Mouse (Mus musculus) olfactory bulb, adult 2 months (tissue): ENCODE results near the gene Klf13. TPM values are rescaled to one million over a fixed set of nuclear protein-coding genes. Genes with fewer than 3 reads are reported as not detected.

ENCODE experiments used
- H3K27ac ChIP-seq: fragments of 200-500 bp; 2 replicates; pipeline ENCODE4 v1.5.1; 2012; ENCODE audit warnings: low read depth, low read length; ENCODE audit not compliant: insufficient read depth
- H3K4me1 ChIP-seq: fragments of 200-500 bp; 2 replicates; pipeline ENCODE4 v1.6.1; 2012; ENCODE audit warnings: low read length; ENCODE audit not compliant: control insufficient read depth, insufficient read depth
- H3K4me3 ChIP-seq: fragments of 200-500 bp; 2 replicates; pipeline ENCODE4 v1.5.1; 2012; ENCODE audit warnings: mild to moderate bottlenecking, low read depth, low read length, moderate library complexity; ENCODE audit not compliant: insufficient read depth
- CTCF ChIP-seq: fragments of 200-500 bp; IDR thresholded peaks from 2 replicates; pipeline ENCODE4 v1.5.1; 2012; ENCODE audit warnings: low read depth, mild to moderate bottlenecking, low read length, moderate library complexity; ENCODE audit not compliant: insufficient read depth
- POLR2A ChIP-seq: fragments of 200-500 bp; IDR thresholded peaks from 2 replicates; pipeline ENCODE4 v1.6.1; 2012; ENCODE audit warnings: mild to moderate bottlenecking, low read depth, low read length, moderate library complexity; ENCODE audit not compliant: insufficient read depth
- WGBS: fragments of 180-500 bp; shearing (Covaris S2); methylation state at CpG from one replicate; pipeline ENCODE4 v1.1.7; 2018; 5-methylcytosine and 5-hydroxymethylcytosine counted together
- polyA plus RNA-seq: library from polyadenylated mRNA; stranded (reverse); fragments of >200 nt; gene quantifications from 2 replicates; pipeline ENCODE4 v1.2.4, GENCODE M21; 2012; ENCODE audit warnings: low replicate concordance; ENCODE audit not compliant: missing spikeins, insufficient read depth, insufficient read length

The Klf13 gene
- polyA plus RNA-seq, 1 experiment: 47.4 TPM

DNA sequence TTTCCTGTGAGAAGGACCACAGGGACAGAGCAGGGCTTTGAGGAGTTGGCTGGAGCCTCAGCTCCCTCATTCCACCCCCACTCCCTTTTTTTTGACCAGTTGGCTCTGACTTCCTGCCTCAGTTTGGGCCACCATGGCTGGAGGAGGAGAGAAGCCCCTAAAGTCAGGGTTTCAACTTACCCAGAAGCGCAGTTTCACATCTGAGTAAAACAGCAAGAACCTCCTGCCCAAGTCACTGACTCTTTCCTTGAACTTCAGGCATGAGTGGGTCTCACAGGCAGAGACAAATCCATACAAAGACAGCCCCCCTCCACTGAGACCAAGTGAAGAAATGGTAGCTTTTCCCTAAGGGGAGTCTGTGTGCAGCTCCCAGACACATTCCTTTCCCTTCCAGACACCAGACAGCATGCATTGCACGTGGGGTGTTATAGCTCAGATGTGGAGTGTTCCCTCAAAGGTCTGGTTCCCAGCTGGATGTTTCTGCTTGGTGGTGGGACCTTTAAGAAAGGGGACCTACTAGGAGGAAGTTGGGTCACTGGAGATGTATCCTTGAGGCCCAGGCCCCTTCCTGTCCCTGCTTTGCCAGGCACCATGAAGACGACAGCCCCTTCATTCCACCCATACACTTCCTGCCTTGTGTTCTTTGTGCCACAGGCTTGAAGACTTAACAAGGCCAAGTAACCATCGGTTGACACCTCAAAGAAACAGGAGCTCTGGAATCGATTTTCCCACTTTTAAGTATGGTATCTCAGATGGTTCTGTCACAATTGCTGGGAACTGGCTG is 27.1 kb upstream of the Klf13 start:
- Histone ChIP-seq H3K27ac (no peak overlapping the region), H3K4me1 (no peaks in the 10 kb centered on the region), H3K4me3 (no peak overlapping the region)
- TF ChIP-seq POLR2A (no peak), CTCF (no peak)
- WGBS: 87% methylated on average over 5 of the region's 5 CpGs

DNA sequence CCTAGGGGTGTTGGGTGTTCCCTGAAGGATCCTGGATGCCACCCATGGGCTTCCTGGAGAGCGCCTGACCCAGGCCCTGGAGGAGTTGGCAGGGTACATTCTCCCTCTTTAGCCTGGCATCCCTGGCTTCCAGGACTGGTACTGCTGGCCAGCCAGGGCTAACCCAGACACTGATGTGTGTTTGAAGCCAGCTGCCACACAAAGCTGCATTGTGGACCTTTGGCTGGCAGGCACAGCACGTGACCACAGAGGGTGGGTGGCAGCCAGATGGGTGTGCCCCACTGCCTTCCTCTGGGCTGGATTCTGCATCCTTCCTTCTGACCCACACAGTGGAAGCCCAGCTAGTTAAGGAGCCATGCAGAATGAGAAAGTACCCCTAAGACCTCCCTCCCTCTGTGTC is 26.4 kb upstream of the Klf13 start:
- Histone ChIP-seq H3K4me1 (no peaks in the 10 kb centered on the region), H3K27ac (no peak overlapping the region), H3K4me3 (no peak overlapping the region)
- no peak for TF ChIP-seq POLR2A
- no peak for TF ChIP-seq CTCF
- WGBS: 69% methylated on average over 2 of the region's 2 CpGs

DNA sequence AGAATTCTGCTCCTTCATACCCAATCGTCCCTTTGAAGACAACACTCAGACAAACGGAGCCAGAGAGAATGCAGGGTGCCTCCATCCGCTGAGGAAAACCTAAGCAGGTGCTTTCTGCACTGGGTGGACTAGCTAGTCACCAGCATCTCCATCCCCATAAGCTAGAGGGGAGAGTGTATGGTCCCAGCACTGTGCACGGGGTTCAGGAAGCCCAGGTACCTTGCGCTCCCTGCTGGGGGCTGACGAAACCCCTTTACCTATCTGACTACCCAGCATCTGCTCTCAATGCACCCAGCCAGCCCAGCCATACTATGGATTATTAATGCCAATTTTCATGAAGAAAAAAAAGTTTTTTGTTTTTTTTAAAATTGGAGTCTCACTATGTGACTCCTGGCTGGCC is 25.4 kb upstream of the Klf13 start:
- Histone ChIP-seq H3K4me1 (no peaks in the 10 kb centered on the region), H3K27ac (no peak overlapping the region), H3K4me3 (no peak overlapping the region)
- TF ChIP-seq CTCF (no peak), POLR2A (no peak)
- 88% methylated on average over 6 of the region's 6 CpGs for WGBS

DNA sequence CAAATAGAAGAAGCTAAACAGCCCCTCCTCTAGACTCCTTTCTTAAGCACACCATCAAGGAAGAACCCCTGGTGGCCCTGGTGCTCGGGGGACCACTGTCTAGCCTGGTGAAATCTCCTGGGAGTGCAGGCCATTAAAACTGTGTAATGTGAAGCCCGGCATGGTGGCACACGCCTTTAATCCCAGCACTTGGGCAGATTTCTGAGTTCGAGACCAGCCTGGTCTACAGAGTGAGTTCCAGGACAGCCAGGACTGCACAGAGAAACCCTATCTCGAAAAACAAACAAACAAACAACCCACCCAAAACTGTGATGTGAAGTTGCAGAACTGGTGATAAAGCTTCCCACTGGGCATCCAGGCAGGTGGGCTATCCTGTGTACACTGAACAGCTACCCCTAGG is 24.9 kb upstream of the Klf13 start:
- peaks cover 3% of the 10 kb centered on the region for H3K4me1 ChIP-seq
- no peak overlapping the region for H3K4me3 ChIP-seq
- TF ChIP-seq CTCF: no peak
- WGBS: 90% methylated on average over 5 of the region's 5 CpGs
- no peak overlapping the region for H3K27ac ChIP-seq

DNA sequence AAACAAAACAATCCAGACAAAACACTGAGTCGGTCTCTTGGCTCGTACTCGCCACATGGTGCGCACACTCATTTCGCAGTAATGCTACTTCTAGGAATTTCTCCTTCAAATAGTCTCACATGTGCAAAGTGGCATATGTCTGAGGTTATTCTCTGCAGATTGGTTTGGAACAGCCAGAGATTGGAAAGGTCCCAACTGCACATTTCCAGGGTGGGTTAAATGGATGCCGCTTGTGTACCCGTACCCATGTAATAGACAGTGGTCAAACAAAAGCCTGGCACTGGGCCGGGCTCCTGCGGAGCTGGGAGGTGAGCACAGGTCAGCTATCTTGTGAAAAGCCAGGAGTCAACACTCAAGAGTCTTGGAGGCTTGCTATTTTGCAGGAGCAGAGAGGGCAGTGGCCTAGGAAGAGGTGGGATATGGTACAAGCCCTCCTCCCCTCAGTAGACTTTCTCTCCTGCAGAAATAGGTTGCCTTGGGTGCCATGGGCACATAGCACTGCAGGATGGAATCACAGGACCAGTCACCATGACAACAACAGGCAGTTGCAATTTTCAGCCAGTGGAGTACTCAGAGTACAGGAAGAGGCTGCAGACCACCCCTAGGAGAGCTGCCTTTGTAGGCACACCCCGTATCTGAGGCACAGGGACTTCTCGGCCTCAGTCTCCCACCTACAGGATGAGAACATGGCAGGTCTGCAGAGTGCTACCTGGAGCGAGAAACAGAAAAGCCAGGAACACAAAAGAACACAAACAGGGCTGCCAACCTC is 19.3 kb upstream of the Klf13 start:
- H3K27ac ChIP-seq: peak overlapping the region; percentile 28; the same call in 1 of the 2 replicates
- H3K4me1 ChIP-seq: peaks cover 25% of the 10 kb centered on the region
- 56% methylated on average over 12 of the region's 12 CpGs for WGBS
- no peak overlapping the region for H3K4me3 ChIP-seq
- TF ChIP-seq CTCF (no peak), POLR2A (no peak)

DNA sequence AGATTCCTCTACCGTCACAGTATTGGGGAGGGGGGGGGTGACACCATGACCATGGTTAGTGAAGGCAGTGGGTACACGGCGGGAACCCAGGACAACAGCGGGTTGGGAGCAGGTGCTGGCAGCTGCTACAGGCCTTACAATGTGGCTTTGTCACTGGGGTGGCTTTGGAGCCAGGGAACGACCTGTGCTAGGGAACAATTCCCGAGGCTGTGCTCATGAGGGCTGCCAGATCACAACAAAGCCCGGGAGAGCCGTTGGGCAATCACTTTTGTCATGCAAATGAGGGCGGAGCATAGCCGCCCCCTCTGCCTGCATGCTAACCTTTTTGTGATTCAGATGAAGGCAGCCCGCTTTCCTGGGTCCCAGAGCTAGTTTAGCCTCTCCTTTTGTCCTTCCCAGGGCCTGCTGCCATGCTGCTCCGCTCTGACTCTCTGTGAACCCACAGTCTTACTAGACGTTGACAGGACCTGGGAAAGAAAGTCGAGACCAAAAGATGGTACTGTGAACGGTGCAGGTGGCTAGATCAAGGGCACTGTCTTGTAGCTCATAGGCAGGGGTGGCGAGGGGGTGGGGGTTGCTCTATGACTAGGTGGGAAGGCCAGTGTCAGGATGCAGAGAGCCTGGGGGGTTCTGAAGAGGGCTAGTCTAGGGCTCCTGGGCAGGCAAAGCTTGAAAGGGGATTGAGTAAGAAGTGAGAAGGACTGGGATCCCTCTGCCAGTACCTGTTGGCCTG is 18.4 kb upstream of the Klf13 start:
- Histone ChIP-seq H3K4me1 (peaks cover 25% of the 10 kb centered on the region), H3K4me3 (no peak overlapping the region), H3K27ac (peak overlapping the region; percentile 28; the same call in 1 of the 2 replicates)
- TF ChIP-seq CTCF: no peak
- TF ChIP-seq POLR2A: no peak
- WGBS: 39% methylated on average over 16 of the region's 16 CpGs

DNA sequence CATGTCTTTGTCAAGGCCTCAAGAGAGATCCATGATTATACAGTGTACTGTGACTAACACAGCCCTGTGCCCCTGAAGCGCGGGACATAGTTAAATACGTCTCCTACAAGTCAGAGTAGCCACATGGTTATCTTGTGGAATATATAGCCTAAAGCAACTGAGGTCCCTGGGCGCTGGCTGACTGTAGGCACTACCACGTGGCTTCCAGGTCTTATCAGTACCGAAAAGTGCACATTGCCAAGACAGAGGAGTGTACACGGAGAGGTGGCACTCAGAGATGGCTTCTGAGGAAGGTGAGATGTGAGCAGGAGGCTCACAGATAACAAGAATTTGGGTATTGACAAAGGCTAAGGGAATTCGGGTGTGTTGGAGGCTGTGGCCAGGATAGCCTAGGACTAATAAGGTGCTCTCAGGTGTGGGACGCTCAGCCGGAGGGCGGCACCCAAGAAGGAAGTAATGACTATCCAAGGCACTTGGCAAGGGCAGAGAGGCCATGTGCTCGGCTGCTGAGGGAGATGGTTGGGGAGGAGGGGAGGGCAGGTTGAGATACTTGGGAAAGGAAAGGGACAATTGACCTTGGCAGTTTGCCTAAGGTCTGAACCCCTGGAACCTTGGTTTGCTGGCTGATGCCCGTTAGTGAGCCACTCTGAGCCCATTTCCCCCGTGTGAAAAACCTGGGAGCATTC is 17.6 kb upstream of the Klf13 start:
- WGBS: 81% methylated on average over 14 of the region's 14 CpGs
- H3K27ac ChIP-seq: no peak overlapping the region
- peaks cover 27% of the 10 kb centered on the region for H3K4me1 ChIP-seq
- TF ChIP-seq POLR2A (no peak), CTCF (no peak)
- no peak overlapping the region for H3K4me3 ChIP-seq

DNA sequence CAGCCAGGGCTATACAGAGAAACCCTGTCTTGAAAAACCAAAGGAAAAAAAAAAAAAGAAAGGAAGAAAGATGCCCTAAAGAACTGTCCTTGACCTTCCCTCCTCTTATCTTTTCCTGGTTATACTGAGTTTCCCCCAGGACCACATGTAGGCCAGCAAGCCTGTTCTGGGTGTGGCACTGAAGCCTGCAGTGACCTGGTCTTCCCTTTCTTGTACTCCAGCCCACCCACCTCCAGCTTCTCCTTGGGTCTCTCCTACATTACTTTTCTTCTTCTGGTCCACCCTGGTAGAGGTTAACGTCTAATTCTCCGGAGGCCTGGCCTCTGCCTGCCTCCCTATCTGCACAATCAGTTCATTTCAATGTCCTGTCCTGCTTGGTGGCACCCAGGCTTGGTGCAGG is 16.7 kb upstream of the Klf13 start:
- Histone ChIP-seq H3K27ac (no peak overlapping the region), H3K4me1 (peaks cover 30% of the 10 kb centered on the region), H3K4me3 (no peak overlapping the region)
- TF ChIP-seq POLR2A: no peak
- no peak for TF ChIP-seq CTCF
- whole genome bisulfite sequencing: 92% methylated on average over 2 of the region's 2 CpGs
